Mouse (Mus musculus) cerebral cortex, adult 2 months (tissue): ENCODE measurements around the gene Klhl8.

Experiments
- WGBS: fragments of 180-500 bp; shearing (Covaris S2); methylation state at CpG from one replicate; pipeline ENCODE4 v1.1.7; 2018; 5-methylcytosine and 5-hydroxymethylcytosine counted together

The Klhl8 gene

GRCm38 (mm10) chr5:103910748-103911409 lies at the start of gene Klhl8:
Gene Klhl8 (minus strand): TSS chr5:103911259.
- under 1% methylated on average over 85 of the region's 86 CpGs for WGBS

DNA sequence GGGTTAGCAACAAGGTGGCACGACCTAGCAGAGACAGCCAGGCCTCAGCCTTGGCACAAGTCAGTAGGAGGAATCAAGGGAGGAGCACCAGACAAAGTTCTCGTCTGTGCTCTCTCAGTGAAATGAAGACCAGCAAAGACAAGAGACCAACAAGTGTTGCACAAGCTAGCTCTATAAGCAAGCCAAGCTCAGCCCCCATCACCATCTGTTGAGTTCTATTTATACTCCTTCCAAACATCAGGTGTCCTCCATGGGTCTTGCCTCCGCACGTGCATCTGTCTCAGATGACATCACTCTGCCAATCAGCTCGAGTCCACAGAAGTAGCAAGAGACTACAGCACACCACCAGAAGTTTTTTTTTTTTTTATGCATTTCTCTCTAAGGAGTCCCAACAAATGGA lies 43.6 kb upstream of the Klhl8 start:
- WGBS, result 55% methylated on average over 5 of the region's 5 CpGs

DNA sequence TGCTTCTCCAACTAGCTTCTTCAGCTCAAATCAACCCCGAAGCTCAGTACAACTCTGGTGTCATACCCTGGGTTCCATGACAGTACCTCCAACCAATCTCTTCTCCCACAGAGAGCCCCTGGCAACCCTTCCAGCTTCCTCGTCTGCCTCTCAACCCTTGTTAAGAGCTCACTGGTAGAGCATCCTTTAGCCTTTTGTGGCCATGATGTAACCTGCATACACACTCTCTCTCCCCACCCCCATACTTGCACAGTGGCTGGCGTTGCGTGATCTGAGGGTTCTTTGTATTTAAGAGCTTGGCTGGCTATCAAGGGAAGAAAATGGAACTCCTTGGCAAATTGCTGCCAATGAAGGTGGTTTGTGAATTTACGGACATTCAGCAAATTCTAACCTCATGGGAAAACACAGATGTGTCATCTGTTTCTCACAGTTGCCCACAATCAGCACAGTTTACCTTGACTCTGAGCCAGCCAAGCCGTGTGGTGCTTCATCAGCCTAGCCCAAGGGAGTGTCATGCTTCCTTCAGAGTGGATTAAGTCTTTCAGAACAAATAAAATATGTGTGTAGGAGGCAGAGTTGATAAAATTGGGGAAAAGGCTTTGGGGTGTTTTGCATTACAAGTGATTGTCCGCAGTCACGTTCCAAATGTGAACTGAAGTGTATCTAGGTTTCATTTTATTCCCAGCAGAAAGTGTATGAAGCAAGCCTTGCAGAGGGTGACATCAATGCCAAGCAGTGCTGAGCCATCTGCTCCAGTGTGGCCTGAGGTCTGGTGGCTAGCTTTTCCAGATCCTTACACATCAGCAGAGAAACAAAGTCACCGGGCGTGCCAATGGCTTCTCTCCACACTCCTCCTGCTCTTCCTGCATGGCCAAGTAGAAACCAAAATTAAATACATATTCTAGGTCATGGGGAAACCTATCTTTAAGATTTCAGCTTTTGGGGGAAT lies 42.4 kb upstream of the Klhl8 start:
- 55% methylated on average over 10 of the region's 10 CpGs for WGBS

DNA sequence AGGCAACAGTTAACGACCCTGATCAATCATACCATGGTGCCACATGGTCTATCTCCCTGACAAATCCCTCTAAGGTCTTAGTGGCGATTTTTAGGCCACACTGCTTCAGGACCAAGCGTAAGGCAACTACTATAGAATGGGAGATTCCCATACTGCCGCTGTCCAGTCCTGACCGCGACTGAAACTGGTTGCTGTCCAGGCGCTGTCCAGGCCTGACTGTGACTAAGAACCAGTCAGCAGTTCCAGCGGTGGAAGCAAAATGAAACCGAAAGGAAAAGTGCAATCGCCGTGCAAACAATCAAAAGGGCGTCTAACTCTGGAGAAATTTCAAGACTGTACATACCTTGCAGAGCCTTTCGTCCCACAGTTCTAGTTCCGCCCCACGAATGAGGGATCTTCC lies 39.1 kb upstream of the Klhl8 start:
- WGBS, result 94% methylated on average over 15 of the region's 15 CpGs

DNA sequence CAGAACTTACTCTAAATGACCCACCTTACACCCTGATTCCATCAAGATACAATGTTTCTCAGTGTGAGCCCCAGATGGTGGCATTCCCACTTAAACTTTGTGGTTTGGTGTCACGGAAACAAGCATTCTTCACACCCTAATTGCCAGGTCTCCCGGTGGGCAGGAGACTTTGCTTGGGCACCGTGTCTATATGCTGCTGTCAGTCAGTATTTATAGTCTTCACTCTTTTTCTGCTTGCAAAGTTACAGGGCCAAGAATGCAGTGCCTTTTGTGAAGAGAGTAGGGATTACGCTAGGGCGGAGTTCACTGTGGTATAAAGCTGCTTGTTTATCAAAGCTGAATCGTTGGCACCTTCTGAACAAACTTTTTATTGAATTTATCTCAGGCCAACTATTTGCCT lies 32.1 kb upstream of the Klhl8 start:
- WGBS, result 68% methylated on average over 6 of the region's 6 CpGs

DNA sequence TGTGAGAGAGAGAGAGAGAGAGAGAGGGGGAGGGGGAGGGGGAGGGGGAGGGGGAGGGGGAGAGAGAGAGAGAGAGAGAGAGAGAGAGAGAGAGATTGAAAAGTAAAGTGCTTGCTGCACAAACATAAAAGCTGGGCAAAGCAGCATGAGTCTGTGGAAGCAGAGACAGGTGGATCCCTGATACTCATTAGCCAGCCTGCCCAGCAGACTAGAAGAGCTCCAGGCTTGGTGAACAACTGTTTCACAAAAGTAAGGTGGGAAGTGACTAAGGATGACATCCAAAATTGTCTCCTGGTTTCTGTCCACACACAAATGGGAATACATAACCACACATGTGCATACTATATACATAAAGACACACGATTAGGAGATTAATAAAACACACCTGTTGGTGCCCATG lies 28.8 kb upstream of the Klhl8 start:
- WGBS, result 86% methylated on average over 1 of the region's 1 CpGs

DNA sequence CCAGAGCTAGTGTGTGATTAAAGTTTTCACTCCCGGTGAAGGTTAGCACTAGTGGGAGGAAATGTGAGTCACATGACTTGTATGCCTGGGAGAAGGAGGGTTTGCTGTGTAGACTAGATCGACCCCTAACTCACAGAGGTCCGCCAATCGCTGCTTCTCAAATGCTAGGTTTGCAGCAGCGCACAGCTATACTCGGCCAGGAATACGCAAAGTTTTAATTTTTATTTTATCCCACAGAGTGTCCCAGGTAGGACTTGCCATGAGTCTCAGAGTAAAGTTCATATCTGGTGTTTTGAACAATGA lies 28.2 kb upstream of the Klhl8 start:
- WGBS, result 63% methylated on average over 7 of the region's 7 CpGs

DNA sequence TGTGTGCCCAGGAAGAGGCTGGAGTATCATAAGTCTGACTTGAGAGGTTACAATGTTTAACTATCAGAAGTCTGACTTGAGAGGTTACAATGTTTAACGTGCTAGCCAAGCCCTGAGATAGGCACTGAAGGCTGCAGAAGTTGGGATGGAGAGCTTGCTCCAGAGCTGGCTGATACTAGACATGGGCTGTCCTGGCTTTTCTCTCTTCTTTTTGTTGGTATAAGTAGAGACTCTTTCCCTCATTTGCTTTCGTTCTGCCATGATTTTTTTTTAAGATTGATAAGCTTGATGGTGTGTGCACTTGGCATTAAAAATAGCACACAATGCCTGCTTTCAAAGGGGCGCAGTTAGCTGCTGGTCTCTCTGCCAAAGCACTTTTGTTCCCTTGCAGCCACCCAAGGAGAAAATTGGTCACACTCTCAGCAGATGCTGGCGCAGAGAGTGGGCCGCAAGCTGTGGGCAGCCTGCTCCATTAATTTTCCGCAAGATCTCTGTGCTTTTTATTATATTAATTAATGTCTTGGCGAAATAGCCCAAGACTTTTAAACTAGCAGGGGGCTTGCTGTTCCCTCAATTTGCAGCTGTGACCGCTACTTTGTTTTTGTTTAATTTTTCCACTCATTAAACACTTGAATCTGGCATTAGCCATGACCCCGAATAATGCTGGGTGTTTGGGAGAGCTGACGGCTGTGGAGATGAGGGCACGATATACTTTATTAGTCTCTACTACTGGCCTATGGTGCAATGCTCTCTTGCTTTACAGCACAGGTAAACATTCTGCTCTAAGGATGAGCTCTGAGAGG lies 27.7 kb upstream of the Klhl8 start:
- 50% methylated on average over 11 of the region's 11 CpGs for WGBS

DNA sequence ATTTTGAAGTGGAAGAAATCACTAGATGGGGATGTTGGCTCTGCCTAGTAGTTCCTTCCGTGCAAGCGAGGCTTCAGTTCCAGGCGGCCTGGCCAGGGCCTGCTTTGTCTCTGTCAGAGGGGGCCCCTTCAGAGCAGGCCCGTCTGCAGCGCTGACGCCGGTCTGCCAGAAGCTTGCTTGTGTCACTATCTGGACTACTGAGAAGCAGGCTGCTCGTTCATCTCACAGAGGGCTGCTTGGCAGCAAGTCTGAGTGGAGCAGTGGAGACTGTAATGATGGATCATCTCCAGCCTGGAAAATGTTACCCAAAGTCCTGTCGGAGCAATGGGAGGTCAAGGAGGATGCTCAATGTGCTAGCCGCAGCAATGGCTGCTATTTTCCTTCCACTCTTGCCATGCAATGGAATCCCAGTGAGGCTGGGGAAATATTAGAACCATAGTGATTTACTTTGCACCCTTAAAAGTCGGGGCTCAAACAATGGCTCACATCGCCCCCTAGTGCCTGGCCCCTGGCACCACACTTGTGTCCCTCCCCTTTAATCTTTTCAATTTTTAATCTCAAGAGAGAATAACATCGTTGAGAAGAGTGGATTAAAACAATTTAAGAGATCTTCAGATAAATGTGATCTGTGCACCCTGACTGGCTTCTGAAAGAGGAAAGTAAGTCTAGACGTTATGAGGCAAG lies 26.0 kb upstream of the Klhl8 start:
- WGBS, result 44% methylated on average over 14 of the region's 14 CpGs

DNA sequence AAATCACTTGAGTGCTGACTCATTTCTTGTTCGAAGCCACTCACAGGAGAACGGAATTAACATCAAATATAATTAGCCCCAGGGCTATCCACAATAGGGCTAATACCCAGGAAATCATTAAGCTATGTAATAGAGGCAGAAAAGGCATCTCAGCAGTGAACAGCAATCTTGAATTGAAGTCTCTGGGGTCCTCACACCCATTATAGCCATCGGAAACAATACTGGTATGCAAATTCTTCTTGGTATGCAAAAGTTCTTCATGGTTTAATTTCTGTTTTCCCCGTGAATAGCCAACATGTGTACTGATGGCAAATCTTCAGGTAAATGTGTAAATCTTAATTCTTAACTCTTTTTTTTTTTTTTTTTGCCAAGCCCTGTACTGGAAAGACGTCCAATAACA lies 19.5 kb upstream of the Klhl8 start:
- 82% methylated on average over 5 of the region's 5 CpGs for WGBS

DNA sequence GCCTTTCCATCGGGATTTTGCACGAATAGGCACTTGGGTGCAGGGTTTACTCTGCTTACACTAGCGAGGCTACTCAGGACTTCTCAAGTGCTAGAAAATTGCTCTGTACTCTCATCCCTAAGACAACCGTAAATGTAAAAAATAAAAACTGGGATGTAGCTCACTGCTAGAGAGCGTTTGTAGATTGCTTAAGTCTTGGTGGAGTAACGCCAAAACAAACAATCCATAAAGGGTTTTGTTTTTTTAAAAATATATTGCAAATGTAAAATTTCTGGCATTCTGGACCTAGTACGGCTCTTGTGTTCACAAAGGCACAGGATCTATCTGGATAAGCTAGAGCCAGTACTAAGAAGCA lies 17.1 kb upstream of the Klhl8 start:
- 77% methylated on average over 7 of the region's 7 CpGs for WGBS

- WGBS, result 21% methylated on average over 27 of the region's 27 CpGs
Observed at GRCm38 (mm10) chr5:103927429-103928195, 16.6 kb upstream of the Klhl8 start.

- 70% methylated on average over 12 of the region's 12 CpGs for WGBS
Observed at GRCm38 (mm10) chr5:103926398-103926797, 15.3 kb upstream of the Klhl8 start.

GRCm38 (mm10) chr5:103923755-103924154 lies 12.7 kb upstream of the Klhl8 start:
- WGBS, result 82% methylated on average over 2 of the region's 2 CpGs

GRCm38 (mm10) chr5:103923101-103923500 lies 12.0 kb upstream of the Klhl8 start:
- WGBS, result 93% methylated on average over 6 of the region's 6 CpGs

DNA sequence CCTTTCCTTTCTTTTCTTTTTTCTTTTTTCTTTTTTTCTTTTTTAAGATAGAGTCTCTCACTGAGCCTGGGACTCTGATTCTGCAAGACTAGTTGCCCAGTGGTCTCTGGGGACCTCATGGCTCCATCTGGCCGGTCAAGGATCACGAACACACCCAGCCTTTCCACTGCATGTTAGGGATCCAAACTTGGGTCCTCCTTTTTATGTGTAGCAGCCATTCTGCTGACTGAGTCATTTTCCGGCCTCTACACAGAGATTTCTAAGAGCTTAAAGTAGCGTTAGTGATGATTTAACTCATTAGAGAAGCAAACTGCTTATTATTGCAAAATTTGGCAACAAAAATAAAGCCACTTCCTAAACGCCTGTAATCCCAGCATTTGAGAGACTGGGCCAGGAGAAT lies 11.4 kb upstream of the Klhl8 start:
- 74% methylated on average over 5 of the region's 5 CpGs for whole genome bisulfite sequencing

DNA sequence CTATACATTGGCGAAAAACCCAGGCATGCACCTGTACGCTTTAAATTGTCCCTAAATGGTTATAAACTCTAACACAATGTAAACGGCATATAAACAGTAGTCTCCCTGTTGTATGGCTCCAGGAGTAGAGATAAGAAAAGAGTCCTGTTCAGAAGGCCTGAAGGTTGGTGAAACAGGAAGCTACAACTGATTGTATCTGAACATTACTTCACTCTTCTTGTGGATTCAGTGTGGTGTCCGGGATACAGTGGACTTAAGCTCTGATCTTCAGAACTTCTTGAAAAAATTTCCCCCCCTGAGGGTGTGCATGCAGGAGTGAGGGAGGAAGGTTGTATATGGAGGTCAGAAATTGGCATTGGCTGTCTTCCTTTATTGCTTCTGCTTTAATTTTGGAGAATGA lies 8.4 kb upstream of the Klhl8 start:
- 89% methylated on average over 4 of the region's 4 CpGs for WGBS

- 89% methylated on average over 3 of the region's 3 CpGs for WGBS
Observed at GRCm38 (mm10) chr5:103918233-103918632, 7.2 kb upstream of the Klhl8 start.

DNA sequence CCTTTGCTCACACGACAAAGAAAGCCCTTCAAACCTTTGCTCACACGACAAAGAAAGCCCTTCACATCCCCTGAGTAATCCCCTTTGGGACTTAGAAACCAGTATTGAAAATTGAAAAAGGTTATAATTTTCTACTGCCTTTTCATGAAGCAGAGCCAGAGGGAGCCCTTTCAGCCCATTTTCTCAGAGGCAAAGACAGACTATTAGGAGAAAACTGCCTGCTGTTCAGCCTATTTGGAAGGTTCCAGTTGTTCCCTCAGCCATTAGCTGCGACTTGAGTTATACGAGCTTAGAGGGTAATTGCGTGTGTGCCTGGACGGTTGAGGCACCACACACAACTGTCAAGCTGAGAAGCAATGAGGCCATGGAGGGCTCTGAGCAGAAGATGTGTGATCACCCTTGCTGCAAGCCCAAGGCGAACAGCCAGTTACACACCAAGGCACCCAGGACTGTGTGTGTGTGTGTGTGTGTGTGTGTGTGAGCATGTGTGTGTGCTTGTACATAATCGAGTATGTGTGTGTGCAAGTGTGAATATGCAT lies 6.4 kb upstream of the Klhl8 start:
- 52% methylated on average over 8 of the region's 8 CpGs for WGBS

- 70% methylated on average over 12 of the region's 12 CpGs for WGBS
Observed at GRCm38 (mm10) chr5:103916595-103917356, 5.7 kb upstream of the Klhl8 start.
